Mouse (Mus musculus): ENCODE measurements around the gene Pla2g7.

Pla2g7 gene

GRCm38 (mm10) chr17:43649641-43650436 lies 81.9 kb downstream of the Pla2g7 start:
- DNase-seq: no peak

GRCm38 (mm10) chr17:43651314-43652046 lies 83.6 kb downstream of the Pla2g7 start:
- DNase-seq: no peak
